Mouse (Mus musculus): ENCODE data around the gene Hsdl1. TPM values are rescaled to one million over a fixed set of nuclear protein-coding genes. Genes with fewer than 3 reads are reported as not detected.

Gene Hsdl1
- polyA plus RNA-seq, 2 experiments: 6.9 to 17.0 TPM

DNA sequence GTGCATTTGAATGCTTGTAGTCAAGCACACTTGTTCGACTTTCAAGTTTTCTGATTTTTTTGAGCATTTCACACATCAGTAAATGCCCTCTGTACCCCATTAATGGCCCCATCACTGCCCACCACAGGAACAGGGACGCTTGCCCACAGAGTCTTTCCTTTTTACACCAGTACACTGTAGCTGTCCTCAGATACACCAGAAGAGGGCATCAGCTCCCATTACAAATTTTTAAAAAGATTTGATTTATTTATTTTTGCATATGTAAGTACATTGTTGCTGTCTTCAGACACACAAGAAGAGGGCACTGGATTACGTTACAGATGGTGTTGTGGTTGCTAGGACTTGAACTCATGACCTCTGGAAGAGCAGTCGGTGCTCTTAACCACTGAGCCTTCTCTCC, 13.3 kb upstream of the Hsdl1 start:
- Histone ChIP-seq H3K27ac (no peak overlapping the region), H3K4me3 (ENCODE audit: insufficient read depth in 1 of 2, low read depth in 2 of 2, low read length in 2 of 2) (no peak overlapping the region), H3K9me3 (ENCODE audit: control insufficient read depth, low read length) (no peaks in the 10 kb centered on the region), H3K36me3 (replicated peaks; ENCODE audit: control insufficient read depth, insufficient read depth, low read depth) (no peaks in the 10 kb centered on the region), H3K4me2 (ENCODE audit: low read depth) (no peak overlapping the region), H3K9ac (replicated peaks) (no peak overlapping the region), H3K4me1 (replicated peaks; ENCODE audit: control insufficient read depth in 2 of 2, insufficient read depth in 2 of 2, low read length in 1 of 2) (peaks cover 0 to 14% of the 10 kb centered on the region in 2 experiments; a peak in 3 of 4 replicates), H3K27me3 (ENCODE audit: control insufficient read depth, insufficient read depth, low read length) (no peaks in the 10 kb centered on the region)
- DNase-seq (ENCODE audit: low read depth in 3 of 3, low spot score in 3 of 3) (no peak), ATAC-seq (ENCODE audit: insufficient read depth) (no peak)
- TF ChIP-seq CTCF (IDR thresholded peaks at IDR 0.05; ENCODE audit: low read depth) (no peak), EP300 (IDR thresholded peaks at IDR 0.05; ENCODE audit: low read depth) (no peak)
- WGBS (ENCODE audit: insufficient replicate concordance): 56% methylated on average over 4 of the region's 4 CpGs

DNA sequence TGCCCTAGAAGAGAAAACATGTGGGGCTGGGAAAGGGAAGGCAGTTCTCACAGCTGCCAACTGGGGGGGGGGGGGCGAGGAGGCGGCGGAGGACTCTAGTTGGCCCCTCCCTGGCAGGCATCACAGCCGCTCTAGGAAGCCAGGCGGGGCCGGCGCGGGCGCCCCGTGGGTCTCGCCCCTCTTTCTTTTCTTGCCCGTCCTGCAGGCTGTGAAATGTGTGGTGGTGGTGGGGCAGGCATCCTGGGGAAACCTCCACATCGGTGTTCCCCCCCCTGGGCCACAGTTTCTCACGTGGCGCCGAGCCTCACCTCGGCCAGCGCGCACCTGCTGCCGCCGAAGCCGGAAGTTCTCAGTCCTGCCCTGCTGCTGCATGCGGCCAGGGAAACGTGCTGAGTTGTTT, 10.9 kb upstream of the Hsdl1 start:
- H3K9ac ChIP-seq (replicated peaks): peak overlapping the region; percentile 44; the same call in 1 of the 2 replicates
- H3K36me3 ChIP-seq (replicated peaks; ENCODE audit: control insufficient read depth, insufficient read depth, low read depth): no peaks in the 10 kb centered on the region
- peak overlapping the region; percentile 60 for H3K4me2 ChIP-seq (ENCODE audit: low read depth)
- ATAC-seq (ENCODE audit: insufficient read depth) (peak; percentile 61; the same call in 1 of the 2 replicates), DNase-seq (ENCODE audit: low read depth in 3 of 3, low spot score in 3 of 3) (no peak)
- H3K4me3 ChIP-seq (ENCODE audit: insufficient read depth in 1 of 2, low read depth in 2 of 2, low read length in 2 of 2): peak overlapping the region; percentile 47 to 53
- 26% methylated on average over 15 of the region's 24 CpGs for WGBS (ENCODE audit: insufficient replicate concordance)
- TF ChIP-seq EP300 (IDR thresholded peaks at IDR 0.05; ENCODE audit: low read depth) (no peak), CTCF (IDR thresholded peaks at IDR 0.05; ENCODE audit: low read depth) (no peak)
- H3K27me3 ChIP-seq (ENCODE audit: control insufficient read depth, insufficient read depth, low read length): no peaks in the 10 kb centered on the region
- no peaks in the 10 kb centered on the region for H3K9me3 ChIP-seq (ENCODE audit: control insufficient read depth, low read length)
- H3K4me1 ChIP-seq (replicated peaks; ENCODE audit: control insufficient read depth in 2 of 2, insufficient read depth in 2 of 2, low read length in 1 of 2): peaks cover 4 to 26% of the 10 kb centered on the region in 2 experiments
- no peak overlapping the region for H3K27ac ChIP-seq

DNA sequence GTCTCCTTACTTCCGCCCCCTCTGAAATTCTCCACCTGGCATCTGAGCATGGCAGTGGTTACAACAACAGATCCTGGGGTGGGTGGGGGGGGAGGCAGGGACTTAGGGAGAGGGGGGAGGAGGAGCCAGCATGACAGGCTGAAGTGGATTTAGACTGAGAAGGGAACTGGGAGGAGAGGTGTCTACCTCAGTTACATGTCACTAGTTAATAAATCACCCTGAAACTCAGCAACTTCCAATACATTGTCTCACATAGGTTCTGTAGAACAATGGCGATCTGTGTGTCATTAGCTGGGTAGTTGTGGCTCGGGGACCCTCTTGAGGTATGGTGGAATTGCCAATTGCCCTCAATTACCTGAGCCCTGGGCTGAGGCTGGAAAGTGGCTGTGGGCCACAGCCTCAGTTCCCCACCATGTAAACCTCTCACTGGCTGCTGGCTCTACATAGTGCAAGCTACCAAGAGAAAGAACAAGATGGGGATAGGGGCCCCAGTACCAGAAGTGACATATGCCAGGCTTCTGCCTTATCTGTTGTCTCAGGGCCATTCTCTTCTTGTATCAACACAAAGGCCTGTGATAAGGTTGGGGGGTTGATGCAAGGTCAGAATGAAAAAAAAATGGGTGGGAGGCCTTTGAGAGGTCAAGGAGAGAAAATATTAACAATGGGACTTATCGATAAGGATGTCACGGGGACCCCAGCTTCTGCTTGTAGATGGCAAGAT, 5.6 kb upstream of the Hsdl1 start:
- peak overlapping the region; percentile 35; the same call in 1 of the 2 replicates for H3K27ac ChIP-seq

DNA sequence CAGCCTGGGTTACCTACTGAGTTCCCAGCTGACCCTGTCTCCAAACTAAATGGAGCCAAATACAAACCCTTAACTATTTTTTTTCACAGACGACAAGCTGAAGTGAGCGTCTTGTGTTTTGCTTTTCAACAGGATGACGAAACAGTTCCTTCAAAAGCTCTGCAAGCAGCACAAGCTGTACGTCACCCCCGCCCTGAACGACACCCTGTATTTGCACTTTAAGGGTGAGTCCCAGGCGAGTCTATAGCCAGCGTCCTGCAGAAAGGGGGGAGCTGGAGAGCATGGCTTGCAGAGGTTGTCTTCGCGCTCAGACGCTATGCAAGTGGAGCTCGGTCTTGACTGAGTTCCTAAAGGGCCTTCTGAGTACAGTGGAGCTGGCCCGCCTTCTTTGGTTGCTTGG, 4.1 kb upstream of the Hsdl1 start:
- ATAC-seq (ENCODE audit: insufficient read depth) (no peak), DNase-seq (ENCODE audit: low read depth in 3 of 3, low spot score in 3 of 3) (no peak)
- no peaks in the 10 kb centered on the region for H3K36me3 ChIP-seq (replicated peaks; ENCODE audit: control insufficient read depth, insufficient read depth, low read depth)
- no peak overlapping the region for H3K4me2 ChIP-seq (ENCODE audit: low read depth)
- no peak overlapping the region for H3K27ac ChIP-seq
- no peak for TF ChIP-seq CTCF (IDR thresholded peaks at IDR 0.05; ENCODE audit: low read depth)
- no peak for TF ChIP-seq EP300 (IDR thresholded peaks at IDR 0.05; ENCODE audit: low read depth)
- 51% methylated on average over 13 of the region's 13 CpGs for WGBS (ENCODE audit: insufficient replicate concordance)
- H3K27me3 ChIP-seq (ENCODE audit: control insufficient read depth, insufficient read depth, low read length): no peaks in the 10 kb centered on the region
- H3K9me3 ChIP-seq (ENCODE audit: control insufficient read depth, low read length): no peaks in the 10 kb centered on the region
- no peak overlapping the region for H3K9ac ChIP-seq (replicated peaks)
- H3K4me1 ChIP-seq (replicated peaks; ENCODE audit: control insufficient read depth in 2 of 2, insufficient read depth in 2 of 2, low read length in 1 of 2): peaks cover 17 to 32% of the 10 kb centered on the region in 2 experiments
- no peak overlapping the region for H3K4me3 ChIP-seq (ENCODE audit: insufficient read depth in 1 of 2, low read depth in 2 of 2, low read length in 2 of 2)

More for the DNA sequence above, 5.6 kb upstream of the Hsdl1 start:
- peak; percentile 75 for ATAC-seq (ENCODE audit: insufficient read depth)
- 32% methylated on average over 5 of the region's 5 CpGs for WGBS (ENCODE audit: insufficient replicate concordance)
- peak overlapping the region; percentile 28 for H3K9ac ChIP-seq (replicated peaks)
- H3K9me3 ChIP-seq (ENCODE audit: control insufficient read depth, low read length): no peaks in the 10 kb centered on the region
- no peaks in the 10 kb centered on the region for H3K36me3 ChIP-seq (replicated peaks; ENCODE audit: control insufficient read depth, insufficient read depth, low read depth)
- no peak overlapping the region for H3K4me3 ChIP-seq (ENCODE audit: insufficient read depth in 1 of 2, low read depth in 2 of 2, low read length in 2 of 2)
- DNase-seq (ENCODE audit: low read depth in 3 of 3, low spot score in 3 of 3): no peak
- peaks cover 12 to 33% of the 10 kb centered on the region in 2 experiments for H3K4me1 ChIP-seq (replicated peaks; ENCODE audit: control insufficient read depth in 2 of 2, insufficient read depth in 2 of 2, low read length in 1 of 2)
- TF ChIP-seq EP300 (IDR thresholded peaks at IDR 0.05; ENCODE audit: low read depth): peak; percentile 53
- no peak for TF ChIP-seq CTCF (IDR thresholded peaks at IDR 0.05; ENCODE audit: low read depth)
- H3K4me2 ChIP-seq (ENCODE audit: low read depth): peak overlapping the region; percentile 44
- no peaks in the 10 kb centered on the region for H3K27me3 ChIP-seq (ENCODE audit: control insufficient read depth, insufficient read depth, low read length)

GRCm38 (mm10) chr8:119575366-119575726, 363 bp upstream of the Hsdl1 start:
- no peak for TF ChIP-seq CTCF (IDR thresholded peaks at IDR 0.05; ENCODE audit: low read depth)
- TF ChIP-seq EP300 (IDR thresholded peaks at IDR 0.05; ENCODE audit: low read depth): no peak
- Histone ChIP-seq H3K27me3 (ENCODE audit: control insufficient read depth, insufficient read depth, low read length) (no peaks in the 10 kb centered on the region), H3K9ac (replicated peaks) (peak overlapping the region; percentile 52; the same call in 1 of the 2 replicates), H3K9me3 (ENCODE audit: control insufficient read depth, low read length) (no peaks in the 10 kb centered on the region), H3K27ac (no peak overlapping the region), H3K4me2 (ENCODE audit: low read depth) (peak overlapping the region; percentile 95), H3K4me1 (replicated peaks; ENCODE audit: control insufficient read depth in 2 of 2, insufficient read depth in 2 of 2, low read length in 1 of 2) (peaks cover 14 to 23% of the 10 kb centered on the region in 2 experiments; a peak in 3 of 4 replicates), H3K36me3 (replicated peaks; ENCODE audit: control insufficient read depth, insufficient read depth, low read depth) (no peaks in the 10 kb centered on the region), H3K4me3 (ENCODE audit: insufficient read depth in 1 of 2, low read depth in 2 of 2, low read length in 2 of 2) (peak overlapping the region; percentile 71 to 73)
- 3% methylated on average over 16 of the region's 16 CpGs for WGBS (ENCODE audit: insufficient replicate concordance)
- no peak; the same call in 1 of the 2 replicates for ATAC-seq (ENCODE audit: insufficient read depth)
- no peak for DNase-seq (ENCODE audit: low read depth in 3 of 3, low spot score in 3 of 3)

Data from liver, embryonic 14.5 days (tissue).